Mouse (Mus musculus) adrenal gland, adult (tissue): ENCODE data around the gene Adam8.
A peak's percentile ranks its signal among the peaks of the same experiment; 100 is the strongest.

Source experiments
- DNase-seq, 2 experiments: peaks; one replicate each; pipeline ENCODE4 v3.0.0; 2022 to 2023; ENCODE audit warnings: low spot score in 1 of 2; ENCODE audit not compliant: inconsistent age in 2 of 2

The Adam8 gene

DNA sequence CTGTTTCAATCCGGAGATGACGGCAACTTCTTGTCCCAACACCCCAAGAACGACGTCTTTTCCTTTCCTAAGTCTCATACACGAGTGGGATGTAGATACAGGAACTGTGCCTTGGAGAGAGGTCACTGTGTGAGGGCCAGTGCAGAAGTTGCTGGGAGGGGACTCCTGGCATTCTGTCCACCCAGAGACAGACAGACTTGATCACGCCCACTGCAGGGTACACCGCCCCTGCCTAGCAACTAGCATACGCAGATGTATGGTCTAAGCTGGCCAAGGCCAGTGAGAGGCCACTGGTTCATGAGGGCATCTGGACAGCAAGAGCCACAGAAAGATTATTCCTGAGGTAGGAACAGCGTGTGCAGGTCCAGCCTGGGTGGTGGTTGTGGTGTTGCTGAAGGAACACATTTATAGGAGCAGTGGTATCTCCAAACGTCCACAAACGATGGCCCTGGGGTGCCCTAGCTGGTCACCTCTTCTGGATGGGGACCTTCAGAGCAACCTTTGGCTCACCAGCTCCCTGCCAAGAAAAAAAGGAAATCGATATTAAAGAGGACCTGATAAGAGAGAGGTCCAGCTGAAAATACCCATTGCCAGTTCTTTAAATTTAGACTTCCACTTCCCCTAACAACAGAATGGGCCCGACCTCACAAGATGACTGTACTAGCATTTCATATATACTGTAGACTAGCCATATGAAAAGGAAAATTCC lies 13.2 kb downstream of the Adam8 start:
- peak in 1 of 2 experiments; percentile 67 for DNase-seq

- DNase-seq: peak; percentile 87 to 93
These were observed 14.0 kb downstream of the Adam8 start, which contains the start of gene 6430531B16Rik for GRCm38 (mm10) chr7:139978278-139978892. 6430531B16Rik (minus strand) TSS chr7:139978755.

- no peak for DNase-seq
These were observed 16.9 kb downstream of the Adam8 start for GRCm38 (mm10) chr7:139975471-139975870.

- no peak for DNase-seq
These were observed 18.1 kb downstream of the Adam8 start for GRCm38 (mm10) chr7:139974307-139974706.

GRCm38 (mm10) chr7:139972923-139973331 lies 19.4 kb downstream of the Adam8 start:
- no peak for DNase-seq

DNA sequence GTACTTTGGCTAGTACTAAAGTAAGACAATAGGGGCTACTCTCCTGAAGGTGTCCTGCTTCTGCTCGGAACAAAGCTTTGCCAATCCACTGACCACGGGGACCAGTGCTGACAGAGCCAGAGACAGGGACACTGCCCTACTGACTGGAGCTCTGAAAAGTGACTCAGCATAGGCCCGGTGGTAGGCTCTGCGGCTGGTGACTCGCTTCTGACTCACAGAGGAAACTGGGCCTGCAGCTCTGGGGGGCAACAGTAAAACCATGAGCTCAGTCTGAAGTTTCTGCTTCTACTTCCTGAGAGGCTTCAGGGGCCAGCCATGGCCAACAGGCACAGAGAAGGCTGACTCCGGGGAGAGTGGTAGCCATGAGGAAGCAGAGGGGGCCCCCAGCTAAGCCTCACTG lies 20.9 kb downstream of the Adam8 start:
- peak; percentile 74 to 77 for DNase-seq

GRCm38 (mm10) chr7:139970979-139971378 lies 21.4 kb downstream of the Adam8 start:
- DNase-seq: no peak

DNA sequence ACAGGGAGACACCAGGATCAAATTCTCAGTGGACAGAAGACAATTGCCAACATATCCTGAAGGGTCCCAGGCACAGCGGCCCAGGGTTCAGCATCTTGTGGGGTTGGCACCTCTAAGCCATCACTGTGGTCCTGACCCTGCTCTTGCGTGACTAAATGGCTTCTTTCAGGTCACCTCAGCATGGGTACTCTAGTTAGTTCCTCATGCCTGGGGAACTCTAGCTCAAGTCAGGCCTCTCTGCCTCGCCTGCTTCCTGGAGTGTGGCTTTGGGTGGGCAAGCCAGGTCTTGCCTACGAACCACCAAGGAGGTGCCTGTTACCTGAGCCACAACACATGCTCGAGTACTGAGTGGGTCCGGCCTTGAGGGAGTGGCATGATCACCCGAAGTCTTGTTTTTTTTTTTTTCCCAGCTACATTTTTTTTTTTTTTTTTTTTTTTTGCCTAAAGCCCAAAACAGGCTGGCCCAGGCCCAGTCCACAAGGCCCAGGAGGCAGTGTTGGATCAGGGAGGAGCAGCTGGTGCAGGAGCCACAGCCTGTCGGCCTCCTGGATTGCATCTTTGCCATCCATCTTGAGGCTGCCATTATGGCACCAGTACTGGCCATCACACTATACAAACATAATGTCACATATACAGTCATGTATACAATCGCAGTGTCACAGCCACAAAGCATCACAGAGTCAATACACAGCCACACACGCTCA lies 22.0 kb downstream of the Adam8 start:
- no peak for DNase-seq

DNA sequence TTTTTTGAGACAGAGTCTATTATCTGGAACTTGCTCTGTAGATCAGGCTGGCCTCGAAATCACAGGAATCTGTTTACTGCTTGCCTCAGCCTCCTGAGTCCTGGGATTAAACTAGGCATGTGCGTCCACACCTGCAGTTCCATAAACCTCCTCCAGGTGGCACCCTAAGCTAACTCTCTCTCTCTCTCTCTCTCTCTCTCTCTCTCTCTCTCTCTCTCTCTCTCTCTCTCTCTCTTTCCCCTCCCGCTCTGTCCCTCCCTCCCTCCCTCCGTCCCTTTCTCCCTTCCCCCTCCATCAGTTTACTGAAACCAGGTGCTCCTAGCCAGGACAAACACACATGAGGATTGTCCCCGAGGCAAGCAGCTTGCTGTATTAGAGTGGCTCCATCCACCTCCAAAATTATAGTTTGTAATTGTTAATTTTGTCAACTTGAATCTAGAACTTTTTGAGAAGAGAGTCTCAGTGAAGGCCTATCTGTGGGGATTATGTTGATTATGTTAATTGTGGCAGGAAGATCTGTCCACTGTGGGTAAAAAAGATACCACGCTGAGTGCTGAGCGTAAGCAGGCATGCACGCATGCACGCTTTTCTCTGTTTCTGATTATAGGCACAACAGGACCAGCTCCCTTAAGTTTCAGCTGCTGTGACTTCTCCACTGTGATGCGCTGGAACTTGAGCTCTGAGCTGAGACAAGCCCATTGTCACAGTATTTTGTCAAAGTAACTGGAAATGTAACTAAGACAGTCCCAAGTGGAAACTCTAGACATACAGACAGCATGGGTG lies 22.8 kb downstream of the Adam8 start:
- DNase-seq: peak; percentile 69 to 92

DNA sequence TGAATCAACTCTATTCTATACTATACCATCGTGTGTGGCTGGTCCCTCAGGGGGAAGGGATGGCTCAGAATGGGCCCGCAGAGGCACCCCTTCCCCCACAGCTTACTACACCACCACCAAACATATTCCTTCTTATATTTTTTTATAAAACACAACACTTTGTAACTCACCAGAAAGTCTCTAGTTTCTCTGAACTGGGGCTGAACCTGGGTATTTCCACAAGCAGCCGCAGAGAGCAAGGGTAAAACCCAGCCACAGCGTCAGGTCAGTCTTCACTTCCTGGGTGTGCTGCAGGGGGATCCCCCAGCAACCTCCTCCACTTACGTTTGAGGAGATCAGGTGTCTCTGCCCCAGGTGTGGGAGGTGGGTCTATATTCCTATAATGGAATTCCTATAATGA lies 23.9 kb downstream of the Adam8 start:
- no peak for DNase-seq

- no peak for DNase-seq
These were observed 25.2 kb downstream of the Adam8 start for GRCm38 (mm10) chr7:139967175-139967574.

DNA sequence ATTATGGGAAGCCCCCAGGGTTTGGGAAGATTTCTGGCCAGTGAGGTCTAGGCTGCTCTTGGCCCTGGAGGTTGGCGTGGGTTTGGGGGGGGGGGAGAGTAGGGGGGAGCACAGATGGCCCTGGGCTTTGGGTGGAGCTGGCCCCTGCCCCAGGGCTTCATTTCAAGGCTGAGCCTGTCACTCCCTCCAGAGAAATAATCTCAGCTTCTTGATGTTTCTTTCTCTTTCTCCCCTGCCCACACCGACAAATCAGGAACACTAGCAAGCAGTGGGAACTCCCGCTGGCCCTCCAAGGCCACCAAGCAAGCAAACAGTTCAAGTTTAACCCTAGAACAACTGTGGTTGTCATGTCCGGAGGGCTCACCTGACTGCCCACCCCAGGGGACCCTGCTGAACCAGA lies 28.5 kb downstream of the Adam8 start:
- DNase-seq: peak in 1 of 2 experiments; percentile 58

- DNase-seq: peak; percentile 87 to 93
These were observed 31.2 kb downstream of the Adam8 start for GRCm38 (mm10) chr7:139961141-139961540.

- peak; percentile 54 to 83 for DNase-seq
These were observed 34.4 kb downstream of the Adam8 start for GRCm38 (mm10) chr7:139957958-139958357.

DNA sequence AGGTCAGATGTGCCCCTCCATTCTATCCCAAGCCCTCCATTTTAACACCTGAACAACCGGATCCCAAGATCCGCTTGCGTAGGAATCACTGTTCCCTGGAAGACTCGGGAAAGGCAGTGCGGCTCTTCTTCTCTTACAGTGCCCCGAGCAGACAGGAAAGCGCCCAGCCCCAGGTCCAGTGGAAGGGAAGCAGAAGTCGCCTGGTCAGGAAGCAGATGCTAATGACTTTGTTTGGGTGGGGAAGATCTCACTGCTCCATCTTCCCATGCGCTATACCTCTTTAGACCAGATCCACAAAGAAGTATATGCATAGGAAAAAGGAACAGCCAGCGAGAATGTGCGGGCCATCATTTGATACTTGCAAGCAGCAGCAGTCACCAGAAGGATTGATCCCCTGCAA lies 34.9 kb downstream of the Adam8 start:
- peak in 1 of 2 experiments; percentile 13 for DNase-seq

DNA sequence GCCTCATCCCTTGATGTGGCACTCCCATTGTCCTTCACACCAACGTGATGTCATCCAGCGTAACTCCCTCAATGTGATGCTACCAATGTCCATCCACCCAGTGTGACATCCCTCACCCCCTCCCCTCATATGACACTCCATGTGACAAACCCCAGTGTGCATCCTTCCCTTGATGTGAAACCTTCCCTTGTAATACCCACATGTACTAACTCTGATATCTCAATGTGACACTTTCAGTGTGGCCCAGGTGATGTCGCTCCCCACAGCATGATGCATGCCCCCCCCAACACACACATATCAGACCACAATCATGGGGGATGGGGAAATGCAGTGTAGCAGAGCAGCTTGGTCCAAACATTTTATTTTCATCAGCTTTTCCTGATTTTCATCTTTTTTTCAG lies 35.7 kb downstream of the Adam8 start:
- peak in 1 of 2 experiments; percentile 28 for DNase-seq

DNA sequence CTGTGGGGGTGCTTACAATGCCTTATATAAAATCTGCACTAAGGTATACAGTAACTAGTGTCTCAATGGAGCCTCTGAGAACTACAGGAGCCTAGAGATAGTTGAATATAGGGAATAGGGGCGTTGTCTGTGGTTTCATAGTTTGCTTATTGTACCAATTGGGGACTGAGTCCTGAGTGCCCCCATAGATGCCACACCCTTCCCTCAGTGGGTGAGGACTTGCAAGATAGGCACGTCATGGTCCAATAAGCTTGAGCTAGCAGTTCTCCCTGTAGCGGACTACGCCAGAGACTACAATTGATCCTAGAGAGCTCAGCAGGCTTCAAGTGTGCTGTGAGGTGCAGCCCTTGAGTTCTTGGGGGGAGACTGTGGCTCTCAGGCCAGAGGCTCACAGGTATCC lies 36.9 kb downstream of the Adam8 start:
- no peak for DNase-seq

DNA sequence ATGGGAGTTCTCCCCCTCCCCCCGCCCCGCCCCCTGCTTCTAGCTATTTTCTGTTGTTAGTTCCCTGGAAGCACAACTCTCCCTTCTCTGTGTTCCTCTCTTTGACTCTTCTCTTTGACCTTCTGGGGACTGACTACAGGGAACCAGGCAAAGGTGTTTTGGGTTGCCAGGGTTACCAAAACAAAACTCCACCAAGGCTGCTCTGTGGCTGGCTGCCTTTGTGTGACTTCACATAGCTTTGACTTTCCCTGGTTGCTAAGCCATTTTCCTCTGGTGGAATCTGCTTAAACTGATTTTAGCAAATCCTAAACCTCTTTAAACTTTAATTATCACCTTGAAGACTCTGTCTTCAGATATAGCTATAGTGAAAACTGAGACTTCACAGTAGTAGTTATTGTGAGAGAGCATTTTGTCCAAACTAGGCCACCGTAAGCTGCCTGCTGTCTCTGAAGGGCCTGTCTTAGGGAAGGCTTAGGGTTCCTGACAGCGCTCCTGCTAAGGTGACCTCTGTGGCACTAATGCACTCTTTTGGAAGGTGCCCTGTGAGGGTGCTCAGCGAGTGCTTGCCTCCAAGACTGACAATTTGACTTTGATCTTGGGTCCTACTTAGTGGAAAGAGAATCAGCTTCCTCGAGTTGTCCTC lies 40.2 kb downstream of the Adam8 start:
- DNase-seq: peak in 1 of 2 experiments; percentile 55

DNA sequence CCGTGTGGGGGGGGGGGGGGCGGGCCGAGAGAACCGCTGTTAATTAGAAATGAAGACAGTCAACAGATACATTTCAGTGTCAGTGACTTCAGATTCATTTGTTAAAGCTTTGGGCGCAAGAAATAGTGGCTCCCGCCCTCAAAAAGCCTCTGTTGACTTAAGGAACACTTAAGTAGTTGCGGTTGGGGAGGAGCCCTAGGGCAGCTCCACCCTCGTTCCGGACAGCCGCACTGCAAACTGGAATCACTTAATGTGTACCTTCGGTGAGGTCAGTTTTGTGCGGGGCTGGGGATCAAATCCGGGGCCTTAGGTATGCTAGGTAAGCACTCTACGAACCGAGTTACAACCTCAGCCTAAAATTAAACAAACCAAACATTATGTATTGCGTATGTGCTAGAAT lies 41.3 kb downstream of the Adam8 start:
- DNase-seq: peak; percentile 46 to 80

DNA sequence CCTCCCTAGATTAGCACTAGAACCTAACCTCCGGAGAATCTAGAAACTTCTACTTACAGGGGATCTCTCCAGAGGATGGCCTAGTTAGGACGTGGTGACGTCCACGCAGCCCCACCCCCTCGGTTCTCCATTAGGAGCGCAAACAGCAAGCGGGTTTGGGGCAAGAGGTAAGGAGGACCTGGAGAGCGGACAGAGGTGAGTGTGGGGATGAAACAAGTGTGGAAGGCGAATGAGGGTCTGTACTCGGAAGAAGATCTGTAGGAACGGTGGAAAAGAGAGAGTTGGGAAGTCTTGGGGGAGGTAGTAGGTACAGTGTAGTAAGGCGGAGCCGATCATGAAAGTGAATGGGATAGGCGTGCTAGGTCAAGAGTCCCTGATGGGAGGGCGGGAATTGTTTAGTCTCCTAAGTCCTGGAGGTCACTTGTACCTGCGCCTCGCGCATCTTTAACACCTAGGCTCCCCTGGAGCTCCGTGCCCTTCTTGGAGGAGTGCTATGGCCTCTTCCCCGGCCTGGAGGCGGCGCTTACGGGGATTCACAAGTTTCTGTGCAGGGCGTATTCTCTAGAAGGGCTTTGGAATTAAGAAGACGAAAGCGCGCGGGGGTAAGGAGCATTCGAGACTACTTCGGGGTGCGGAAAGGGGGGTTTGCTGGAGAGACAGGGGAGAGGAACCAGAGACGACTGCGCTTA lies 41.9 kb downstream of the Adam8 start:
- DNase-seq: peak; percentile 67 to 88
